Mouse (Mus musculus) kidney, adult 9 months (tissue): Measurements from ENCODE around the gene Smco2.

Source experiments
- DNase-seq: peaks from one replicate; pipeline ENCODE4 v3.0.0; 2022

Smco2 gene

GRCm38 (mm10) chr6:146850050-146850449, at the start of gene Smco2:
TSS of gene Smco2 (plus strand) at chr6:146850104.
- no peak for DNase-seq

- no peak for DNase-seq
Observed at GRCm38 (mm10) chr6:146809991-146810390, 39.9 kb upstream of the Smco2 start.

GRCm38 (mm10) chr6:146813007-146813406, 36.9 kb upstream of the Smco2 start:
- no peak for DNase-seq

GRCm38 (mm10) chr6:146820177-146820965, 29.5 kb upstream of the Smco2 start:
- DNase-seq = no peak

GRCm38 (mm10) chr6:146821958-146822357, 27.9 kb upstream of the Smco2 start:
- no peak for DNase-seq

GRCm38 (mm10) chr6:146824727-146825486, 25.0 kb upstream of the Smco2 start:
- DNase-seq = peak; percentile 65

GRCm38 (mm10) chr6:146825487-146825773, 24.5 kb upstream of the Smco2 start:
- DNase-seq = no peak

- DNase-seq = no peak
Observed at GRCm38 (mm10) chr6:146831320-146831719, 18.6 kb upstream of the Smco2 start.

GRCm38 (mm10) chr6:146833485-146834314, 16.2 kb upstream of the Smco2 start:
- peak; percentile 70 for DNase-seq

- DNase-seq = no peak
Observed at GRCm38 (mm10) chr6:146834342-146834741, 15.6 kb upstream of the Smco2 start.

GRCm38 (mm10) chr6:146835784-146836183, 14.1 kb upstream of the Smco2 start:
- DNase-seq = no peak

GRCm38 (mm10) chr6:146837316-146837715, 12.6 kb upstream of the Smco2 start:
- DNase-seq = no peak

GRCm38 (mm10) chr6:146838366-146838765, 11.5 kb upstream of the Smco2 start:
- DNase-seq = no peak

- DNase-seq = no peak
Observed at GRCm38 (mm10) chr6:146838863-146839262, 11.0 kb upstream of the Smco2 start.

GRCm38 (mm10) chr6:146844867-146845266, 5.0 kb upstream of the Smco2 start:
- no peak for DNase-seq

GRCm38 (mm10) chr6:146845347-146845746, 4.6 kb upstream of the Smco2 start:
- no peak for DNase-seq

GRCm38 (mm10) chr6:146845961-146846750, 3.7 kb upstream of the Smco2 start:
- DNase-seq = no peak

- no peak for DNase-seq
Observed at GRCm38 (mm10) chr6:146847402-146847801, 2.5 kb upstream of the Smco2 start.

- no peak for DNase-seq
Observed at GRCm38 (mm10) chr6:146848281-146848680, 1.6 kb upstream of the Smco2 start.

GRCm38 (mm10) chr6:146851916-146852315, 2.0 kb downstream of the Smco2 start:
- DNase-seq = no peak

- no peak for DNase-seq
Observed at GRCm38 (mm10) chr6:146852739-146853138, 2.8 kb downstream of the Smco2 start.

GRCm38 (mm10) chr6:146855185-146855584, 5.3 kb downstream of the Smco2 start:
- DNase-seq = no peak

GRCm38 (mm10) chr6:146857386-146857785, 7.5 kb downstream of the Smco2 start:
- no peak for DNase-seq
